Mouse (Mus musculus): ENCODE results near the gene Myl3.

Myl3 gene

DNA sequence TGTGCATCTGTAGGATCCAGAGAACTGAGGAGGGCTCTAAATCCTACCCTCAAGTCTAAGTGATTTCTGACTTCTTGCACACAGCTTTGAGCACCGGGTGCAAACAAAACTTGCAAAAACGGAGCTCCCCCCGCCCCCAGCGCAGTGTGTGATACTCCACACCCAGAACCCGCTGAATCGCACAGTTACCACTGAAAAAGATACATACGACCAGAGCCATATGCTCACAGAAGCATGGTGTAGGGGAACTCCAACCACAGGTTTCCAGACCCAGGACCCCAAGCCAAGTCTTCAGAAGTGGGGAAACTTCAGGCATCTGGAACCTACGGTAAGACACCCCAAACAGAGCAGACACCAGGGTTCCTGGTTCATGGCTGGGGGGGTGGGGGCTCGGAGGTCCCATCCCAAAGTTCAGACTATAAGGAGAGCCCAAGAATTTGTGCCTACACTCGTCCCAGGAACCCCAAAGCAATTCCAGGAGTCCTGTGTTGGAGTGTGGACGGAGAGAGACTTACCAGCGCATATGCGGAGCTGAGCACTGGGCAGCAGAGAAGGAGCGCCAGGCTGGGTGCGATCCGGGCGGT is at the start of gene Myl3:
TSS of gene Myl3 (plus strand) at position 151 of the 584 bp plus-strand sequence.
- no peak for DNase-seq

GRCm38 (mm10) chr9:110695165-110695755 is 46.4 kb upstream of the Myl3 start:
- no peak for DNase-seq

DNA sequence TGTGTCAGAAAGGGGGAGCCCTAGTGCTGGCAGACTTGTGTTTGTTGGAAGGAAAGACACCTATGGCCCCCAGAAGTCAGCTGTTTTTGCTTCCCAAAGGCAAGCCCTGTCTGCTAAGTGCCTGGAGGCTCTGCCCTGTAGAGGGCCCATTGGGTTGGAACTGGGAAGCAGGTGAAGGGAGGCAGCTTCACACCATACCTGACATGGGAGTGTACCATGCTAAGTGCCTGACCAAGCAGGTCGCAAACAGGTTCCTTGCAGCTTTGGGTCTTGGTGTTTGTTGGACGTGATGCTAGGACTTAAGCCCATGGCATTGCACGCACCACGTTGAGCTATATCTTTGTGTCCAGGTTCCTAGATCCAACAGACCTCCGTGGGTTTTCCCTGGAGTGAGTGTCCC is 45.2 kb upstream of the Myl3 start:
- no peak for DNase-seq

GRCm38 (mm10) chr9:110697465-110697864 is 44.2 kb upstream of the Myl3 start:
- peak; percentile 64 for DNase-seq

- no peak for DNase-seq
Measured at GRCm38 (mm10) chr9:110699574-110699973, 42.1 kb upstream of the Myl3 start.

- DNase-seq: no peak
Measured at GRCm38 (mm10) chr9:110701114-110702032, 40.3 kb upstream of the Myl3 start.

DNA sequence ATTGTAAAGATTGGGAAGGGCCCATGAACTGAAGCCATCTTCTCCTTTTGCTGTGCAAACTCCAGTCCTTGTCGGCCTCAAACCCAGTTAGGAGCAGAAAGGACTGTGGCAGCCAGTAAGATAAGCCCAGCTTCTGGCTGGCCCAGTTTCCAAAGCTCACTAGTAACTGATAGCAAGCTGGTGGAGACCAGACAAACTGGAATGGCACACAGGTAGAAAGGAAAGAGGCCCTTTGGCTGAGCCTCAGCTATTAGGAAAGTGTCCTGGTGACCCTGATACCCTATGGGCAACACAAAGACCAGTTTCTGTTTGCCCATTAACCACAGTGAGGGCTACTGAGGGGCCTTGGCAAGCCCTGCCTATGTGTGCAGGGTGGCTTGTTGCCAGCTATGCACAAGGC is 38.8 kb upstream of the Myl3 start:
- no peak for DNase-seq

GRCm38 (mm10) chr9:110703951-110704350 is 37.7 kb upstream of the Myl3 start:
- no peak for DNase-seq

- DNase-seq: no peak
Measured at GRCm38 (mm10) chr9:110706784-110707183, 34.9 kb upstream of the Myl3 start.

GRCm38 (mm10) chr9:110709640-110710258 is 31.9 kb upstream of the Myl3 start:
- DNase-seq: peak; percentile 74

GRCm38 (mm10) chr9:110711532-110711931 is 30.1 kb upstream of the Myl3 start:
- DNase-seq: peak; percentile 4

DNA sequence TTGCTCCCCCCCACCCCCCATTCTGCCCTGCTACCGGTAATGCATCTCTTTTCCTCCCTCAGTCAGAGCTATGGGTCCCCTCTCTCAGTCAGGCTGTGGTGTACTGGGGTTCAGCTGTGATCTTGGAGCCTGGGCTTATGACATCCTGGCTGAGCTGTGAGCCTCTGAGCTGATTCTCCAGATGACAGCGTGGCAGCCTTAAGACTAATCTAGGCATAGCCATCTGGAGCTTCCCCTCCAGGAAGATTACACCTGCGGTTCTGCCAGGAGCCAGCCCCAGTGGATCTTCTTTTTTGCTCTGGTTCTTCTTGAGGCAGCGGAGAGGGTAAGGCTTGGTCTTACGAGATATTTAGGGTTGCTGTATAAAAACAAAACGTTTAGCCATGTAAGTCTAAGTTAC is 29.7 kb upstream of the Myl3 start:
- DNase-seq: no peak

DNA sequence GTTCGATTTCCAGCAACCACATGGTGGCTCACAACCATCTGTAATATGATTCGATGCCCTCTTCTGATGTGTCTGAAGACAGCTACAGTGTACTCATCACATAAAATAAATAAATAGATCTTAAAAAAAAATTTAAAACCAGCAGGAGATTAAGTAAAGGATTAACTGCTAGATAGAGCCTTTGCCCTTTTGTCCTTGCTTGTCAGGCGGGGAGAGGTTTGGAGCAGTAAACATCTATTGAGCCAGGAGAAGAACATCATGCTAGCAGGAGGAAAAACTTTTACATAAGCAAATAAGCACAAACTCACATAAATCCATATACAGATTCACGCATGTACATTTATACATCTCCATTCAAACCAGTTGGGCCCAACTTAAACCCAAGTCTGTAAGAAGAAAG is 29.1 kb upstream of the Myl3 start:
- DNase-seq: no peak

DNA sequence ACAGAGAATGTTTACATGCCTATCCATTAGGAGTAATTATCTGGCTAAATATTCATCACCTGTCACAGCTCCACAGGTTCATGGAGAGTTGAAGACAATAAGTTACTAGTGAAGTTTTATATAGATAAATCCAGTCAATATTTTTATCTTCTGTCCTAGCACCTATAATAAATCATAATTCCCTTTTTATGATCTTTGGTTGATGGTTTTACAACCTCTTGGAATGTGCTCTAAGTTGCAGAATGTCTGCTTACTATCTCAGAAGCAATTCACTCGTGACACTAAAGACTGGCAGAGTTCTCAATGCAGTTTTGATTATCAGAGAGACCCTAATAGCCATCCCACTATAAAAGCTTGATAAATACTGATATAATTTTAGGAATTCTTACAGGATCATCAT is 28.3 kb upstream of the Myl3 start:
- DNase-seq: no peak

- DNase-seq: no peak
Measured at GRCm38 (mm10) chr9:110715426-110715825, 26.2 kb upstream of the Myl3 start.

GRCm38 (mm10) chr9:110716775-110717174 is 24.9 kb upstream of the Myl3 start:
- no peak for DNase-seq

DNA sequence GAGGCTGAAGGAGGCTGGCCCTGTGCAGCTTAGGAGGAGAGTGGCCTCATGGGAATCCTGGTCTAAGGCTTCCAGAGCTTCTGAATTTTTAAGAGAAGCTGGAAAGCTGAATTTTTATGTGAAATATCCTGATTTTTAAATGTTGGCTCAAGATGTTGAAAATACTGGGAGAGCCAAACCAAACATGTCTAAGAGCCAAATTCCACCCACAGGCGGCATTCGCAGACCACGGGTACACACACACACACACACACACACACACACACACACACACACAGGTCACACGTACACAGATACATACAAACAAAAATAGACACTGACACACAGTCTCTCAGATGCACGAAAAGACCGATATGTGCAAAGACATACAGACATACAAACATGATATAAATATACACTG is 23.6 kb upstream of the Myl3 start:
- no peak for DNase-seq

GRCm38 (mm10) chr9:110718810-110719209 is 22.9 kb upstream of the Myl3 start:
- no peak for DNase-seq

- no peak for DNase-seq
Measured at GRCm38 (mm10) chr9:110719977-110720376, 21.7 kb upstream of the Myl3 start.

- DNase-seq: no peak
Measured at GRCm38 (mm10) chr9:110722060-110722459, 19.6 kb upstream of the Myl3 start.

- no peak for DNase-seq
Measured at GRCm38 (mm10) chr9:110725721-110726135, 15.9 kb upstream of the Myl3 start.

DNA sequence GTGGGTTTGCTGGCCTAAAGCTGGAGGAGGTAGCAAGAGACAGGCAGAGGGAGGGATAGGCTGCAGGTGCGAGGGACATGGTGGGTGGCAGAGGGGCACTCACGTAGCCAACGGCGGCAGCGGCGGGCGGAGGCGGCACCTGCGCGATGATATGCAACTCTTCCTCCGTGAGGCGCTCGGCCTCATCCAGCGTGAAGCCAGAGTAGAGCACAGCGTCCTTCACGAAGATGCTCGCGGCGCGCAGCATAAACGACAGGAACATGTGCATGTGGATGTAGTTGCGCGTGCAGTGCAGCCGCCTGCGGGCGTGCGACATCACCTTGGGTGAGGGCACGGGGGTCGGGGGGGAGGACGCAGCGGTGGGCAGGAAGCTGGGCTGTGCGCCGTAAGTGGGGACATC is 14.8 kb upstream of the Myl3 start:
- no peak for DNase-seq

DNA sequence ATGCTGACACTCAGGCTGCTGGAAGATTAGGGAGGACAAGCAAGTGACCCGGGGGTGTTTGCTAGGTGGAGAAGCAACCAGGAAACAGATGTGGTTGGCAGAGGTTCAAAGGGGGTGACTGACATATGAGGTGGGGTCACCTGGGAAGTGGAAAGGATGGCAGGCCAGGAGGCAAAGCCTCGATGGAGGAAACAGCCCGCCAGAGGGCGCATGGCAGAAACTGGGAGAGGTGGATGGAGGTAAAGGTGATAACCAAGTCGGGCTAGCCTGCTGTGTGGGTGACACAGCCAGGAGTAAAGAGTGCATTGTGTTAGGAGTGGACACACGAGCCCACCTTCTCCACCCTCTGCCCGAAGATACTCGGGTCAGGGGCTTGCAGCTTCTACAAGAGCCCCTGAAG is 11.8 kb upstream of the Myl3 start:
- no peak for DNase-seq

GRCm38 (mm10) chr9:110731859-110732258 is 9.8 kb upstream of the Myl3 start:
- no peak for DNase-seq
